30 mouse cellular contexts compared by ENCODE assay signal in the genomic region with DNA sequence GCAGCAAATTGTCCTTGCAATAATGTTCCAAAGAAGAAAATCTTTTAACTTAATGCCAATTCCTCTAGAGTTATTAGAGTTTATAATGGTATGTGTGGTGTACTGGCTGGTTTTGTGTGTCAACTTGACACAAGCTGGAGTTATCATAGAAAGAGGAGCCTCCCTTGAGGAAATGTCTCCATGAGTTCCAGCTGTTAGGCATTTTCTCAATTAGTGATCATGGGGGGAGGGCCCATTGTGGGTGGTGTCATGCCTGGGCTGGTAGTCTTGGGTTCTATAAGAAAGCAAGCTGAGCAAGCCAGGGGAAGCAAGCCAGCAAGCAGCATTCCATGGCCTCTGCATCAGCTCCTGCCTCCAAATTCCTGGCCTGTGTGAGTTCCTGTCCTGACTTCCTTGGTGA.
A peak's percentile ranks its signal among the peaks of the same experiment; 100 is the strongest.
DNase-seq lines count a peak whose midpoint lies in the region; ATAC-seq lines count a peak whose summit lies in the region.
"Had no signal": no experiment of that assay in that cellular context is flagged by ENCODE, and none has a peak within 500 bp of the region (broad histone marks: within the 10 kb centered on the region; RNA-seq: fewer than 3 reads in every experiment).

No protein-coding gene starts in this region.

- H3K36me3 ChIP-seq in embryonic facial prominence, embryonic 10.5 days (replicated peaks) = no peaks in the 10 kb centered on the region
- H3K36me3 ChIP-seq in embryonic facial prominence, embryonic 14.5 days (ENCODE audit: control insufficient read depth, insufficient read depth, low read length) = no peaks in the 10 kb centered on the region
- H3K36me3 ChIP-seq: embryonic facial prominence, embryonic 15.5 days; forebrain, embryonic 12.5 days; forebrain, embryonic 15.5 days; heart, embryonic 12.5 days; heart, embryonic 15.5 days; hindbrain, embryonic 10.5 days had no signal

- H3K27me3 ChIP-seq in embryonic facial prominence, embryonic 10.5 days (replicated peaks; ENCODE audit: low read depth, poor library complexity, severe bottlenecking) = no peaks in the 10 kb centered on the region
- H3K27me3 ChIP-seq in embryonic facial prominence, embryonic 14.5 days (replicated peaks; ENCODE audit: control insufficient read depth, insufficient read depth, low read length) = no peaks in the 10 kb centered on the region; the same call in 1 of the 2 replicates
- H3K27me3 ChIP-seq: CH12.LX; embryonic facial prominence, embryonic 15.5 days; forebrain, embryonic 12.5 days; forebrain, embryonic 15.5 days; heart, embryonic 12.5 days; heart, embryonic 15.5 days; hindbrain, embryonic 13.5 days had no signal

- no peak overlapping the region for H3K9ac ChIP-seq in embryonic facial prominence, embryonic 14.5 days (ENCODE audit: low read depth, low read length)
- H3K9ac ChIP-seq: embryonic facial prominence, embryonic 15.5 days; forebrain, embryonic 12.5 days; forebrain, embryonic 15.5 days; heart, embryonic 12.5 days; heart, embryonic 15.5 days; hindbrain, embryonic 13.5 days had no signal

- H3K27ac ChIP-seq in embryonic facial prominence, embryonic 10.5 days (replicated peaks) = no peak overlapping the region
- no peak overlapping the region for H3K27ac ChIP-seq in embryonic facial prominence, embryonic 14.5 days (replicated peaks; ENCODE audit: low read depth, low read length)
- H3K27ac ChIP-seq: embryonic facial prominence, embryonic 15.5 days; forebrain, embryonic 12.5 days; forebrain, embryonic 15.5 days; heart, embryonic 15.5 days; hindbrain, embryonic 10.5 days; hindbrain, embryonic 13.5 days had no signal

- H3K4me2 ChIP-seq in embryonic facial prominence, embryonic 14.5 days (ENCODE audit: low read depth, low read length) = no peak overlapping the region
- H3K4me2 ChIP-seq: embryonic facial prominence, embryonic 15.5 days; forebrain, embryonic 12.5 days; forebrain, embryonic 15.5 days; heart, embryonic 12.5 days; heart, embryonic 15.5 days; hindbrain, embryonic 13.5 days had no signal

- H3K4me3 ChIP-seq in embryonic facial prominence, embryonic 10.5 days = no peak overlapping the region
- H3K4me3 ChIP-seq in embryonic facial prominence, embryonic 14.5 days (ENCODE audit: low read depth, low read length) = no peak overlapping the region
- H3K4me3 ChIP-seq: embryonic facial prominence, embryonic 15.5 days; erythroblast, embryonic 14.5 days; forebrain, embryonic 12.5 days; forebrain, embryonic 15.5 days; heart, embryonic 12.5 days; heart, embryonic 15.5 days; hindbrain, embryonic 10.5 days; hindbrain, embryonic 13.5 days had no signal

- no peaks in the 10 kb centered on the region for H3K9me3 ChIP-seq in embryonic facial prominence, embryonic 10.5 days
- no peaks in the 10 kb centered on the region for H3K9me3 ChIP-seq in embryonic facial prominence, embryonic 14.5 days (ENCODE audit: control insufficient read depth, low read length)
- H3K9me3 ChIP-seq: embryonic facial prominence, embryonic 15.5 days; forebrain, embryonic 12.5 days; forebrain, embryonic 15.5 days; G1E; heart, embryonic 12.5 days; heart, embryonic 15.5 days; hindbrain, embryonic 10.5 days; hindbrain, embryonic 13.5 days had no signal

- peak; percentile 24 for DNase-seq in embryo, embryonic 11 days
- no peak for DNase-seq in embryo, embryonic 9.5 days (ENCODE audit: extremely low spot score)
- peak; percentile 51 for DNase-seq in embryonic facial prominence, embryonic 10.5 days (ENCODE audit: low spot score)
- peak; percentile 59 for DNase-seq in embryonic facial prominence, embryonic 14.5 days (ENCODE audit: low spot score)
- DNase-seq in layer of hippocampus, adult 9-10 months (ENCODE audit: low spot score) = no peak
- no peak for DNase-seq in cerebellum, adult 9-11 months
- DNase-seq: adrenal gland, adult 2 months; adrenal gland, postnatal 14 days; B cell, adult 2 months; cerebellum, adult 11 months; cerebellum, adult 2 months; cerebellum, postnatal 10 days; cerebellum, postnatal 36 days; gastrocnemius, postnatal 25 days; heart, adult 18-20 months; heart, postnatal 10 days; heart, postnatal 36 days; kidney, adult 18-20 months had no signal

- ATAC-seq in embryonic facial prominence, embryonic 14.5 days (ENCODE audit: low read depth) = no peak
- ATAC-seq: forebrain, embryonic 15.5 days; hindbrain, embryonic 16.5 days; intestine, embryonic 16.5 days had no signal

- H3K4me1 ChIP-seq in embryonic facial prominence, embryonic 10.5 days = peaks cover 23% of the 10 kb centered on the region
- H3K4me1 ChIP-seq in embryonic facial prominence, embryonic 14.5 days (ENCODE audit: control insufficient read depth, insufficient read depth, low read length) = no peaks in the 10 kb centered on the region

Comparison
In these comparisons a context has a peak if more than half of its experiments do, and no peak if none do; other contexts are left out.
1. DNase-seq: peak in embryo, embryonic 11 days (single experiment), embryonic facial prominence, embryonic 10.5 days (single experiment) and embryonic facial prominence, embryonic 14.5 days (single experiment); none in embryo, embryonic 9.5 days (single experiment), layer of hippocampus, adult 9-10 months (single experiment) and cerebellum, adult 9-11 months (single experiment).